Mouse (Mus musculus): ENCODE results near the gene Dact3. TPM values are rescaled to one million over a fixed set of nuclear protein-coding genes. Genes with fewer than 3 reads are reported as not detected.

Dact3 gene
- polyA plus RNA-seq, 1 experiment from 2014 or later = 3.5 TPM

GRCm38 (mm10) chr7:16890536-16890935 lies 15.4 kb downstream of the Dact3 start:
- ATAC-seq (ENCODE audit: low FRiP score, low TSS enrichment) = no peak
- TF ChIP-seq EP300 (optimal IDR thresholded peaks at IDR 0.05) = no peak
- TF ChIP-seq CTCF (IDR thresholded peaks at IDR 0.05; ENCODE audit: low read depth) = no peak
- no peak overlapping the region for H3K4me3 ChIP-seq (ENCODE audit: low read depth, low read length)
- H3K9me3 ChIP-seq (ENCODE audit: control insufficient read depth, low read length) = peaks cover 6% of the 10 kb centered on the region
- no peak overlapping the region; the same call in 1 of the 2 replicates for H3K9ac ChIP-seq (ENCODE audit: low read length)
- peak overlapping the region; percentile 91 for H3K27ac ChIP-seq (replicated peaks)
- DNase-seq (ENCODE audit: low spot score) = no peak
- H3K4me1 ChIP-seq (replicated peaks; ENCODE audit: control insufficient read depth, insufficient read depth) = no peaks in the 10 kb centered on the region; the same call in 1 of the 2 replicates
- no peaks in the 10 kb centered on the region for H3K27me3 ChIP-seq (ENCODE audit: control insufficient read depth, insufficient read depth, low read length)
- peaks cover 7% of the 10 kb centered on the region; the same call in 1 of the 2 replicates for H3K36me3 ChIP-seq (ENCODE audit: control insufficient read depth, insufficient read depth, low read length)
- peak overlapping the region; percentile 58 for H3K4me2 ChIP-seq (replicated peaks; ENCODE audit: low read depth)
- 27% methylated on average over 6 of the region's 6 CpGs for WGBS

GRCm38 (mm10) chr7:16890944-16891343 lies 15.8 kb downstream of the Dact3 start:
- H3K4me3 ChIP-seq (ENCODE audit: low read depth, low read length) = 0 out of 2 replicates have a peak overlapping the region, but pooled peaks have one; percentile 33
- 2% methylated on average over 20 of the region's 23 CpGs for WGBS

GRCm38 (mm10) chr7:16891641-16892351 lies 16.7 kb downstream of the Dact3 start, which contains the start of gene Gng8:
Gene Gng8, plus strand, starts transcription at chr7:16891786.
- TF ChIP-seq EP300 (optimal IDR thresholded peaks at IDR 0.05) = no peak
- peak; percentile 98 for TF ChIP-seq CTCF (IDR thresholded peaks at IDR 0.05; ENCODE audit: low read depth)
- ATAC-seq (ENCODE audit: low FRiP score, low TSS enrichment) (peak; percentile 86), DNase-seq (ENCODE audit: low spot score) (peak; percentile 85)
- no peaks in the 10 kb centered on the region for H3K36me3 ChIP-seq (ENCODE audit: control insufficient read depth, insufficient read depth, low read length)
- no peaks in the 10 kb centered on the region for H3K9me3 ChIP-seq (ENCODE audit: control insufficient read depth, low read length)
- under 1% methylated on average over 30 of the region's 30 CpGs for WGBS
- no peaks in the 10 kb centered on the region for H3K27me3 ChIP-seq (ENCODE audit: control insufficient read depth, insufficient read depth, low read length)
- H3K27ac ChIP-seq (replicated peaks) = peak within 1 kb of the TSS; percentile 91
- peak within 1 kb of the TSS; percentile 33 for H3K4me3 ChIP-seq (ENCODE audit: low read depth, low read length)
- H3K4me2 ChIP-seq (replicated peaks; ENCODE audit: low read depth) = peak within 1 kb of the TSS; percentile 58
- H3K9ac ChIP-seq (ENCODE audit: low read length) = no peak within 1 kb of the TSS; the same call in 1 of the 2 replicates
- no peaks in the 10 kb centered on the region; the same call in 1 of the 2 replicates for H3K4me1 ChIP-seq (replicated peaks; ENCODE audit: control insufficient read depth, insufficient read depth)

More at GRCm38 (mm10) chr7:16890944-16891343, 15.8 kb downstream of the Dact3 start:
- Histone ChIP-seq H3K27me3 (ENCODE audit: control insufficient read depth, insufficient read depth, low read length) (no peaks in the 10 kb centered on the region), H3K27ac (replicated peaks) (peak overlapping the region; percentile 91), H3K36me3 (ENCODE audit: control insufficient read depth, insufficient read depth, low read length) (peaks cover 3% of the 10 kb centered on the region; the same call in 1 of the 2 replicates), H3K9me3 (ENCODE audit: control insufficient read depth, low read length) (peaks cover 2% of the 10 kb centered on the region), H3K4me1 (replicated peaks; ENCODE audit: control insufficient read depth, insufficient read depth) (no peaks in the 10 kb centered on the region; the same call in 1 of the 2 replicates), H3K9ac (ENCODE audit: low read length) (no peak overlapping the region; the same call in 1 of the 2 replicates), H3K4me2 (replicated peaks; ENCODE audit: low read depth) (peak overlapping the region; percentile 58)
- peak; percentile 75; the same call in 1 of the 2 replicates for ATAC-seq (ENCODE audit: low FRiP score, low TSS enrichment)
- DNase-seq (ENCODE audit: low spot score) = peak; percentile 78
- TF ChIP-seq CTCF (IDR thresholded peaks at IDR 0.05; ENCODE audit: low read depth) (no peak), EP300 (optimal IDR thresholded peaks at IDR 0.05) (peak; percentile 86)

GRCm38 (mm10) chr7:16892352-16892730 lies 17.2 kb downstream of the Dact3 start:
- no peak; the same call in 1 of the 2 replicates for ATAC-seq (ENCODE audit: low FRiP score, low TSS enrichment)
- Histone ChIP-seq H3K4me2 (replicated peaks; ENCODE audit: low read depth) (peak overlapping the region; percentile 58), H3K27ac (replicated peaks) (no peak overlapping the region), H3K4me1 (replicated peaks; ENCODE audit: control insufficient read depth, insufficient read depth) (no peaks in the 10 kb centered on the region; the same call in 1 of the 2 replicates), H3K9ac (ENCODE audit: low read length) (no peak overlapping the region), H3K4me3 (ENCODE audit: low read depth, low read length) (peak overlapping the region; percentile 33; the same call in 1 of the 2 replicates), H3K9me3 (ENCODE audit: control insufficient read depth, low read length) (no peaks in the 10 kb centered on the region), H3K27me3 (ENCODE audit: control insufficient read depth, insufficient read depth, low read length) (no peaks in the 10 kb centered on the region), H3K36me3 (ENCODE audit: control insufficient read depth, insufficient read depth, low read length) (no peaks in the 10 kb centered on the region)
- no peak for DNase-seq (ENCODE audit: low spot score)
- TF ChIP-seq CTCF (IDR thresholded peaks at IDR 0.05; ENCODE audit: low read depth) = no peak
- 41% methylated on average over 9 of the region's 9 CpGs for WGBS

GRCm38 (mm10) chr7:16893612-16894011 lies 18.5 kb downstream of the Dact3 start:
- no peak overlapping the region for H3K4me3 ChIP-seq (ENCODE audit: low read depth, low read length)
- no peak overlapping the region for H3K4me2 ChIP-seq (replicated peaks; ENCODE audit: low read depth)
- 29% methylated on average over 6 of the region's 6 CpGs for WGBS
- H3K9me3 ChIP-seq (ENCODE audit: control insufficient read depth, low read length) = no peaks in the 10 kb centered on the region
- H3K4me1 ChIP-seq (replicated peaks; ENCODE audit: control insufficient read depth, insufficient read depth) = no peaks in the 10 kb centered on the region; the same call in 1 of the 2 replicates
- TF ChIP-seq CTCF (IDR thresholded peaks at IDR 0.05; ENCODE audit: low read depth) (no peak), EP300 (optimal IDR thresholded peaks at IDR 0.05) (no peak)
- H3K27ac ChIP-seq (replicated peaks) = no peak overlapping the region
- H3K9ac ChIP-seq (ENCODE audit: low read length) = no peak overlapping the region
- no peaks in the 10 kb centered on the region for H3K27me3 ChIP-seq (ENCODE audit: control insufficient read depth, insufficient read depth, low read length)
- no peaks in the 10 kb centered on the region for H3K36me3 ChIP-seq (ENCODE audit: control insufficient read depth, insufficient read depth, low read length)
- DNase-seq (ENCODE audit: low spot score) (no peak), ATAC-seq (ENCODE audit: low FRiP score, low TSS enrichment) (no peak)

GRCm38 (mm10) chr7:16894279-16894678 lies 19.2 kb downstream of the Dact3 start:
- 21% methylated on average over 4 of the region's 4 CpGs for WGBS
- DNase-seq (ENCODE audit: low spot score) (no peak), ATAC-seq (ENCODE audit: low FRiP score, low TSS enrichment) (no peak)
- no peaks in the 10 kb centered on the region; the same call in 1 of the 2 replicates for H3K4me1 ChIP-seq (replicated peaks; ENCODE audit: control insufficient read depth, insufficient read depth)
- H3K27ac ChIP-seq (replicated peaks) = no peak overlapping the region
- no peaks in the 10 kb centered on the region for H3K36me3 ChIP-seq (ENCODE audit: control insufficient read depth, insufficient read depth, low read length)
- H3K27me3 ChIP-seq (ENCODE audit: control insufficient read depth, insufficient read depth, low read length) = no peaks in the 10 kb centered on the region
- TF ChIP-seq EP300 (optimal IDR thresholded peaks at IDR 0.05) (no peak), CTCF (IDR thresholded peaks at IDR 0.05; ENCODE audit: low read depth) (no peak)
- no peak overlapping the region; the same call in 1 of the 2 replicates for H3K9ac ChIP-seq (ENCODE audit: low read length)
- no peak overlapping the region for H3K4me3 ChIP-seq (ENCODE audit: low read depth, low read length)
- H3K9me3 ChIP-seq (ENCODE audit: control insufficient read depth, low read length) = no peaks in the 10 kb centered on the region
- H3K4me2 ChIP-seq (replicated peaks; ENCODE audit: low read depth) = no peak overlapping the region
